Mouse (Mus musculus): Measurements from ENCODE around the gene Cxadr. TPM values are rescaled to one million over a fixed set of nuclear protein-coding genes. Genes with fewer than 3 reads are reported as not detected.
A peak's percentile ranks its signal among the peaks of the same experiment; 100 is the strongest.
"Not testable (repeated sequence)": the region's sequence is repeated elsewhere in the genome, so short reads cannot be mapped to it uniquely, and the experiment has no call there.

The Cxadr gene
- polyA plus RNA-seq, 1 experiment: 1.8 TPM

DNA sequence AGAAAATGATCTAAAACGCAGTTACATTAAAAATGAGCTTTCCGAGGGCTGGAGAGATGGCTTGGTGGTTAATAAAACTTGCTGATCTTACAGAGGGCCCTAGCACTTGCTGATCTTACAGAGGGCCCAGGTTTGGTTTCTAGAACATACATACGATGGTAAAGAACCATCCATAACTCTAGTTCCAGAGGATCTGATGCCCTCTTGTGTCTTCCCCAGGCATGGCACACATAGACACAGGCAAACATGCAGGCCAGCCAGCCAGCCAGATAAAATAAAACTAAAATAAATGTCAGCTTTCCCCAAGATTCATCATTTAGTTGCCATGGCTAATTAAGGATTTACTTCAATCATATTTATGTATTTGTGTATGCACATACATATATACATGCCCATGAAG is 56.5 kb downstream of the Cxadr start:
- 88% methylated on average over 3 of the region's 3 CpGs for WGBS
- TF ChIP-seq CTCF (IDR thresholded peaks at IDR 0.05; ENCODE audit: control insufficient read depth, insufficient read depth, low read length): no peak
- no peak for TF ChIP-seq POLR2A (IDR thresholded peaks at IDR 0.05; ENCODE audit: borderline replicate concordance, control insufficient read depth, low read depth, low read length)
- H3K4me1 ChIP-seq (ENCODE audit: control insufficient read depth, insufficient read depth, low read length): no peaks in the 10 kb centered on the region
- H3K27ac ChIP-seq (ENCODE audit: control insufficient read depth, insufficient read depth, low read depth, low read length, poor library complexity): no peak overlapping the region
- no peak overlapping the region for H3K4me3 ChIP-seq (replicated peaks; ENCODE audit: control insufficient read depth, low read depth, low read length)

GRCm38 (mm10) chr16:78361466-78361865 is 60.2 kb downstream of the Cxadr start:
- Histone ChIP-seq H3K27ac (ENCODE audit: control insufficient read depth, insufficient read depth, low read depth, low read length, poor library complexity) (no peak overlapping the region), H3K4me3 (replicated peaks; ENCODE audit: control insufficient read depth, low read depth, low read length) (no peak overlapping the region), H3K4me1 (ENCODE audit: control insufficient read depth, insufficient read depth, low read length) (no peaks in the 10 kb centered on the region)
- 94% methylated on average over 4 of the region's 4 CpGs for WGBS
- TF ChIP-seq POLR2A (IDR thresholded peaks at IDR 0.05; ENCODE audit: borderline replicate concordance, control insufficient read depth, low read depth, low read length): no peak
- no peak for TF ChIP-seq CTCF (IDR thresholded peaks at IDR 0.05; ENCODE audit: control insufficient read depth, insufficient read depth, low read length)

DNA sequence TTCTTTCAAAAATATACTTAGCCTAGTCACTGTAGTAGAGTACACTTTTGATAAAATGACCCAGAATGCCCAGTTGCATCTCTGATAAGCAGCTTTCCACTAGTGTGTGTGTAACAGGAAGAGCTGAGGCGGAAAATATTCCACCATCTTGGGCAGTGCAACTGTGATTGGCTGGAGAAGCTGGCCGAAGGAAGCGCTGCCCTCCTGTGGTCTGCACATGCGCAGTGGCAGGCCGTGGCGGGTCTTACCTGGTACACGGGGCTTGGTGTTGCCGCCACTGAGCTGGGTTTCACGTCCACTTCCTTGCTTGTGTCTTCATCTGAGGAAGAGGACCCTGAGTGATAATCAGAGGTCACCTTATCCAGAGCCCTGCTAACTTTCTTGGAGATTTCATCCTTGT is 63.3 kb downstream of the Cxadr start:
- H3K4me3 ChIP-seq (replicated peaks; ENCODE audit: control insufficient read depth, low read depth, low read length); H3K27ac ChIP-seq (ENCODE audit: control insufficient read depth, insufficient read depth, low read depth, low read length, poor library complexity); H3K4me1 ChIP-seq (ENCODE audit: control insufficient read depth, insufficient read depth, low read length): not testable (repeated sequence)
- 87% methylated on average over 9 of the region's 9 CpGs for WGBS

DNA sequence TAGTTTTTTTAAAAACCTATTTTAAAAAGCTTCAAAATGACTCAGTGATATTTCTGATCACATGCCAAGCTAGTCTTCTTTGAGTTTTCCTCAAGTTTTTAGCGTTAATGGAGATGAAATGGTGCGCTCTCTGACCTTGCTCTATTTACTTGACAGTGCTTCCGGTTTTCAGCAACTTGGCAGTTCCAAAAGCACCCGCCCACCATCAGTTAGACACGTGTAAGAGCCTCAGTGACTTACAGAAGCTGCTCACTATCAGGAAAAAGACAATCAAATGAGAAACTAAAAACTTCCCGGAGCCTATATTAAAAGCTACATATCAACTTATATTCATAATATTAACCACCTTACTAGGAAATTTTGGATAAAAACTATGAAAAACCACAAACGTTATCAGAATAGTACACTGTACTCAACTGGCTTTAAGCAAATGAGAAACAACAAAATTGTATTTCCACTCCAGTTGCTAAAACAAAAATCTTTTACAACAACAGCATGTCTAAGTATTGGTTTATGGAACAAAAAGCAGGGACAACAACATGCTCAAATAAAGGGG is 70.3 kb downstream of the Cxadr start:
- H3K4me1 ChIP-seq (ENCODE audit: control insufficient read depth, insufficient read depth, low read length): no peaks in the 10 kb centered on the region; the same call in 1 of the 2 replicates
- WGBS: 57% methylated on average over 7 of the region's 7 CpGs
- TF ChIP-seq POLR2A (IDR thresholded peaks at IDR 0.05; ENCODE audit: borderline replicate concordance, control insufficient read depth, low read depth, low read length) (no peak), CTCF (IDR thresholded peaks at IDR 0.05; ENCODE audit: control insufficient read depth, insufficient read depth, low read length) (no peak)

DNA sequence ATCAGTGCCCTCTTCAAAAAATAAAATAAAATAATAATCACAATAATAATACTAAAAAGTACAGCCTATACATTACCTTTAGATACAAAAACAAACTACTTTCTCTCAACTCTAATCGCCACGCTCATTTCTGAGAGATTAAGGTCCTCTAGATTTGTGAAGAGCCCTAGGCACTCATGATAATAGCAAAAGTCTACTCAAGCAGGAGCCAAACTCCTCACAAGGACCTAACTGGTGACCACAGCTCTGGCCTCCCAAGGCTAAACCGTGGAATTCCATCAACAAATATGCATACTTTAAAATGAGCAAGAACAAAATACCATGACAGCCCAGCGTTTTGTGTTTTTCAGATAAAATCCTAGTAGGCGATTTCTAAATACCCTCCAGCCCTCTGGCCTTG is 71.5 kb downstream of the Cxadr start:
- Histone ChIP-seq H3K27ac (ENCODE audit: control insufficient read depth, insufficient read depth, low read depth, low read length, poor library complexity) (no peak overlapping the region), H3K4me1 (ENCODE audit: control insufficient read depth, insufficient read depth, low read length) (no peaks in the 10 kb centered on the region; the same call in 1 of the 2 replicates), H3K4me3 (replicated peaks; ENCODE audit: control insufficient read depth, low read depth, low read length) (no peak overlapping the region)
- no peak for TF ChIP-seq POLR2A (IDR thresholded peaks at IDR 0.05; ENCODE audit: borderline replicate concordance, control insufficient read depth, low read depth, low read length)
- no peak for TF ChIP-seq CTCF (IDR thresholded peaks at IDR 0.05; ENCODE audit: control insufficient read depth, insufficient read depth, low read length)
- WGBS: 78% methylated on average over 5 of the region's 5 CpGs

More for the DNA sequence above, 70.3 kb downstream of the Cxadr start:
- Histone ChIP-seq H3K4me3 (replicated peaks; ENCODE audit: control insufficient read depth, low read depth, low read length) (no peak overlapping the region), H3K27ac (ENCODE audit: control insufficient read depth, insufficient read depth, low read depth, low read length, poor library complexity) (no peak overlapping the region)

DNA sequence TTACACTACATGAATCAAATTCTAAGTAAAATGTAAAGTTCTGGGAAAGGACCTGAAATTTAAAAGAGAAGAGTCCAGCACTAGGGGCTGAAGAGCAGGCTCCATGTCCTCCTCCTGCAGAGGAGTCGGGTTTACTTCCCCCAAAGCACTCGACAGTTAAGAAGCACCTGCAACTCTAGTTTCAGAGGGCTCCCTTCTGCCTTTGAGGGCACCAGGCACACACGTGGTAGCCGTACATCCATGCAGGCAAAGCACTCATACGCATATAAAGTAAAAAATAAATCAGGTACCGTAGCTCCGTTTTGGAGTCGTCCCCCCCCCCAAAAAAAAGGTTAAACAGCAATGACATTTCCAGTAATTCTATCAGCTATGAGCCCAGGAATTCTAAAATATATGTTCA is 72.5 kb downstream of the Cxadr start:
- TF ChIP-seq CTCF (IDR thresholded peaks at IDR 0.05; ENCODE audit: control insufficient read depth, insufficient read depth, low read length) (no peak), POLR2A (IDR thresholded peaks at IDR 0.05; ENCODE audit: borderline replicate concordance, control insufficient read depth, low read depth, low read length) (no peak)
- no peak overlapping the region for H3K27ac ChIP-seq (ENCODE audit: control insufficient read depth, insufficient read depth, low read depth, low read length, poor library complexity)
- H3K4me3 ChIP-seq (replicated peaks; ENCODE audit: control insufficient read depth, low read depth, low read length): no peak overlapping the region
- WGBS: 43% methylated on average over 8 of the region's 8 CpGs
- H3K4me1 ChIP-seq (ENCODE audit: control insufficient read depth, insufficient read depth, low read length): no peaks in the 10 kb centered on the region; the same call in 1 of the 2 replicates

DNA sequence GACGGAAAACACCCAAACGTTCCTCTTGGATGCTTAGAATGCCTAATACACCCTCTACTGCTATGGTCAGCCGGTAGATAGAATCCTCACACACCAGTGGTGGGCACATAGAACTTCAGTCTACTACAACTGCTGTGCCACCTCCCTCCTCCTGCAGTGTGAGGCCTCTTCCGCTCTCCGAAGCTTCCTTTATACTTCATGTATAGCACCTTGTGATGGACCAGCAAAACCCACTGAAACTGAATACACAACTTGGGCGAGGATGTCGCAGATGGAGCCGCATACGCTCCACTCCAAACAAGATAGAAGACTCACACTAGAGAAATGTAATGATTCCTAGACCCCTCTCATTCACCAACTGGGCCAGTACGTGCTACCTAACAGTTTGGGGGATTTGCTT is 73.9 kb downstream of the Cxadr start:
- H3K27ac ChIP-seq (ENCODE audit: control insufficient read depth, insufficient read depth, low read depth, low read length, poor library complexity): no peak overlapping the region
- H3K4me1 ChIP-seq (ENCODE audit: control insufficient read depth, insufficient read depth, low read length): no peaks in the 10 kb centered on the region; the same call in 1 of the 2 replicates
- WGBS: 28% methylated on average over 10 of the region's 10 CpGs
- no peak for TF ChIP-seq CTCF (IDR thresholded peaks at IDR 0.05; ENCODE audit: control insufficient read depth, insufficient read depth, low read length)
- no peak for TF ChIP-seq POLR2A (IDR thresholded peaks at IDR 0.05; ENCODE audit: borderline replicate concordance, control insufficient read depth, low read depth, low read length)
- H3K4me3 ChIP-seq (replicated peaks; ENCODE audit: control insufficient read depth, low read depth, low read length): peak overlapping the region; percentile 49

DNA sequence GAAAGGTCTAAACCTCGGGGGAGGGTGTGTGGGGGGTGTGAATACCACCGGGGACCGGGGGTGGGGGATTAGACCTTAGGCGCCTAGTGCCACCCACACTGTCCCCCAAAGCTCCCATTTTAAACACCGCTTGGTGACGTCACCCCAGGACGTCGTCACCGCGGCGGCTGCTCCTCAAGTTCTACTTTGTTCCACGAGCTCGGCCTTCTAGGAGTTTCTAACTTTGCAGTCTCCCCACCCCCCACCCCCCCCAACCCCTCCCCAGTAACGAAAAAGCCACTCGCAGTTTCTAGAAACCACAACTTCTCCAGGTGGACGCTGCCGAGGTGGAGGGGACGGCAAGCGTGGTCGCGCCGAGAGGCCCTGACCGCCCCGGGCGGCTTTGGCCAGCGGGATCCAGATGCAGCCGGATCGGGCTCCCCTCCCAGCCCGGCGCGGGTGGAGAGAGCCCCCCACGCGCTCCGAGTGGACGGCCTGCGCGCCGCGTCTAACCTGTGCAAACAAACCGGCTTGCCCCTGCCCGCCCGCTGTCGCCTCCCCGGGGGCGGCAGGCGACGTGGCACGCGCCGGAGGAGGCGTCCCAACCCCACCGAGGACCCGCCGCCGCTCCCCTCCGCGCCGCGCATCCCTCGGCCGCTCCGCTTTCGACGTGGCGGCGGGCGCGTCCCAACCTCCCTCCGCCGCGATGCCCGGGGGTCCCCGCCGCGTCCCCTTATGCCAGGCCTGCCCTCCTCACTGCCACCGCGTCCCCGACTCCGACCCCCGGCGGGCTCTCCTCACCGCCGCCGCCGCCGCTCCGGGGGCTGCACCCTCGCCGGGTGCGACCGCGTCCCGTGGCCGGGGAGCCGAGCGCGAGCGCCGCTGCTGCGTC is 74.8 kb downstream of the Cxadr start:
- peak overlapping the region; percentile 84 for H3K27ac ChIP-seq (ENCODE audit: control insufficient read depth, insufficient read depth, low read depth, low read length, poor library complexity)
- peak overlapping the region; percentile 77 for H3K4me3 ChIP-seq (replicated peaks; ENCODE audit: control insufficient read depth, low read depth, low read length)
- peak; percentile 14; the same call in 1 of the 2 replicates for TF ChIP-seq POLR2A (IDR thresholded peaks at IDR 0.05; ENCODE audit: borderline replicate concordance, control insufficient read depth, low read depth, low read length)
- TF ChIP-seq CTCF (IDR thresholded peaks at IDR 0.05; ENCODE audit: control insufficient read depth, insufficient read depth, low read length): no peak
- 2% methylated on average over 97 of the region's 100 CpGs for WGBS
- no peaks in the 10 kb centered on the region; the same call in 1 of the 2 replicates for H3K4me1 ChIP-seq (ENCODE audit: control insufficient read depth, insufficient read depth, low read length)
